Mouse (Mus musculus): ENCODE data around the gene Tmem60.

- no peak for TF ChIP-seq CTCF (IDR thresholded peaks at IDR 0.05; ENCODE audit: control insufficient read depth, insufficient read depth, insufficient replicate concordance, low read depth, low read length)
- TF ChIP-seq POLR2A (IDR thresholded peaks at IDR 0.05; ENCODE audit: control insufficient read depth, low read depth, low read length) = no peak
Observed at GRCm38 (mm10) chr5:20837082-20837481, 44.9 kb upstream of the Tmem60 start.

Measured in testis, adult 2 months (tissue).